Mouse (Mus musculus): Measurements from ENCODE around the gene Mdga2.

GRCm38 (mm10) chr12:67118652-67119515, 103.5 kb downstream of the Mdga2 start:
- no peak for TF ChIP-seq POLR2A (IDR thresholded peaks at IDR 0.05; ENCODE audit: control insufficient read depth, extremely low read depth, insufficient read depth, low read length, poor library complexity)
- no peak for TF ChIP-seq CTCF (IDR thresholded peaks at IDR 0.05; ENCODE audit: borderline replicate concordance, control insufficient read depth, extremely low read depth, insufficient read depth, low read length, poor library complexity)
